ENCODE assay signal across 21 mouse cellular contexts in the genomic region with DNA sequence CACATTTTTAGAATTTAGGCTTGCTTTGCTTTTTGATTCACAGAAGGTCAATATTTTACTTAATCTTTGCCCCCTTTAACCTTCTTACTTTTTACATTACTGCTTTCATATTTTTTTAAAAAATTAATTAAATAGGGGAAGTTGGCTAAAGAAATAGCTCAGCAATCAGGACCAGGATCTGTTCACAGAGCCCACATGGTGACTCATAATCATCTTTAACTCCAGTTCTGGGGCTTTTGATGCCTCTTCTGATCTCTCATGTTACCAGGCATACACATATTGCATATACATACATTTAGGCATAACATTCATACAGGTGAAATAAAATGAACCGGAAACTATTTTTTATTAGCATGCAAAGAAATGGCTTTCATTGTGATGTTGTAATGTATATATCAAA. TPM values are rescaled to one million over a fixed set of nuclear protein-coding genes. Genes with fewer than 3 reads are reported as not detected.
DNase-seq lines count a peak whose midpoint lies in the region; TF ChIP-seq lines count a peak whose summit lies in the region.
"Had no signal": no experiment of that assay in that cellular context is flagged by ENCODE, and none has a peak within 500 bp of the region (broad histone marks: within the 10 kb centered on the region; RNA-seq: fewer than 3 reads in every experiment).

No protein-coding gene starts in this region.

- no peak overlapping the region for H3K9ac ChIP-seq in MEL (ENCODE audit: control insufficient read depth, low read depth, low read length, poor library complexity, severe bottlenecking)

- peaks cover 0 to 7% of the 10 kb centered on the region in 2 experiments; a peak in 2 of 4 replicates for H3K36me3 ChIP-seq in MEL (ENCODE audit: control insufficient read depth in 1 of 2, insufficient read depth in 2 of 2, low read length in 2 of 2)
- H3K36me3 ChIP-seq: G1E had no signal

- H3K79me2 ChIP-seq in MEL (ENCODE audit: control insufficient read depth, insufficient read depth, low read length, poor library complexity): no peaks in the 10 kb centered on the region

- DNase-seq in 416B (ENCODE audit: low read depth) (peak; percentile 66), MEL (ENCODE audit: low read depth, low spot score) (peak; percentile 60), MEL-GATA-1-ER (ENCODE audit: extremely low read depth, low read depth) (peak; percentile 19)
- no peak for DNase-seq in frontal cortex, postnatal 14 days (ENCODE audit: low spot score in 2 of 2)
- no peak for DNase-seq in kidney, adult 11 months
- no peak for DNase-seq in right cerebral cortex, postnatal 10 days (ENCODE audit: low spot score in 2 of 2)
- DNase-seq: adrenal gland, adult 2 months; adrenal gland, adult 8-10 months; adrenal gland, postnatal 10 days; adrenal gland, postnatal 14 days; adrenal gland, postnatal 25 days; adrenal gland, postnatal 36 days; B cell, adult 2 months; cerebellum, adult 11 months; cerebellum, adult 11-12 months; cerebellum, adult 18-20 months; cerebellum, adult 2 months; cerebellum, adult 8-10 months; cerebellum, adult 9-10 months had no signal

- no peak; a peak in 1 of 4 replicates for TF ChIP-seq EP300 in MEL (IDR thresholded peaks at IDR 0.05; ENCODE audit: low read depth in 1 of 2, low read length in 2 of 2)

- no peak overlapping the region for H3K27ac ChIP-seq in MEL (ENCODE audit: control insufficient read depth, low read depth, low read length)

- H3K4me3 ChIP-seq in MEL (ENCODE audit: control insufficient read depth in 1 of 2, insufficient read depth in 1 of 2, low read depth in 2 of 2, low read length in 2 of 2): no peak overlapping the region

- H3K9me3 ChIP-seq in MEL (replicated peaks; ENCODE audit: insufficient read depth, low read length): no peaks in the 10 kb centered on the region
- H3K9me3 ChIP-seq: G1E had no signal

- no peak for TF ChIP-seq RAD21 in MEL (IDR thresholded peaks at IDR 0.05; ENCODE audit: low read depth, low read length)

- TF ChIP-seq POLR2A in MEL (IDR thresholded peaks at IDR 0.05; ENCODE audit: control insufficient read depth in 1 of 2, insufficient read depth in 1 of 2, low read depth in 1 of 2, low read length in 2 of 2, poor library complexity in 1 of 2): no peak

- peaks cover 0 to 7% of the 10 kb centered on the region in 2 experiments for H3K27me3 ChIP-seq in MEL (ENCODE audit: control insufficient read depth in 1 of 2, insufficient read depth in 2 of 2, low read length in 2 of 2)
- H3K27me3 ChIP-seq: CH12.LX had no signal

- no peaks in the 10 kb centered on the region for H3K4me1 ChIP-seq in MEL (ENCODE audit: control insufficient read depth in 1 of 2, insufficient read depth in 2 of 2, low read length in 2 of 2)

- no peak for TF ChIP-seq CTCF in MEL (IDR thresholded peaks at IDR 0.05 in 2 of 3, conservative IDR thresholded peaks at IDR 0.05 in 1 of 3; ENCODE audit: control insufficient read depth in 1 of 3, insufficient read depth in 1 of 3, low read depth in 2 of 3, low read length in 3 of 3, poor library complexity in 1 of 3, severe bottlenecking in 1 of 3)

TF ChIP-seq in MEL, 35 proteins besides CTCF, POLR2A, EP300 and RAD21:
- TF ChIP-seq TBP (IDR thresholded peaks at IDR 0.05; ENCODE audit: low read depth, low read length) (no peak), TAL1 (IDR thresholded peaks at IDR 0.05; ENCODE audit: low read length) (no peak), GATA1 (IDR thresholded peaks at IDR 0.05; ENCODE audit: low read depth, low read length) (peak; percentile 42; the same call in 1 of the 2 replicates), MYB (IDR thresholded peaks at IDR 0.05; ENCODE audit: low read depth, low read length) (no peak)

RNA-seq across cellular contexts. Expression of a gene that starts 52.6 kb away (rescaled TPM):
- total RNA-seq in MEL (2012; rRNA removed): 10.2 and 11.8 TPM in 2 replicates
- polyA plus RNA-seq in MEL (2012; ENCODE audit: insufficient read depth in 1 of 2, insufficient read length in 2 of 2, low read depth in 1 of 2, low replicate concordance in 2 of 2, missing spikeins in 1 of 2): 10 to 100 TPM in 1 of 2 experiments, not detected in 1; 13.0 TPM

Comparison
In these comparisons a context has a peak if more than half of its experiments do, and no peak if none do; other contexts are left out.
1. DNase-seq: peak in 416B (single experiment), MEL (single experiment) and MEL-GATA-1-ER (single experiment); none in frontal cortex, postnatal 14 days (0 of 2), kidney, adult 11 months (single experiment) and right cerebral cortex, postnatal 10 days (0 of 2).